Mouse (Mus musculus) spleen, adult 12 weeks (tissue): ENCODE data around the gene Hoxc11.

Experiments
- DNase-seq: peaks from one replicate; pipeline ENCODE4 v3.0.0; 2022; ENCODE audit warnings: low spot score

Hoxc11 gene

DNA sequence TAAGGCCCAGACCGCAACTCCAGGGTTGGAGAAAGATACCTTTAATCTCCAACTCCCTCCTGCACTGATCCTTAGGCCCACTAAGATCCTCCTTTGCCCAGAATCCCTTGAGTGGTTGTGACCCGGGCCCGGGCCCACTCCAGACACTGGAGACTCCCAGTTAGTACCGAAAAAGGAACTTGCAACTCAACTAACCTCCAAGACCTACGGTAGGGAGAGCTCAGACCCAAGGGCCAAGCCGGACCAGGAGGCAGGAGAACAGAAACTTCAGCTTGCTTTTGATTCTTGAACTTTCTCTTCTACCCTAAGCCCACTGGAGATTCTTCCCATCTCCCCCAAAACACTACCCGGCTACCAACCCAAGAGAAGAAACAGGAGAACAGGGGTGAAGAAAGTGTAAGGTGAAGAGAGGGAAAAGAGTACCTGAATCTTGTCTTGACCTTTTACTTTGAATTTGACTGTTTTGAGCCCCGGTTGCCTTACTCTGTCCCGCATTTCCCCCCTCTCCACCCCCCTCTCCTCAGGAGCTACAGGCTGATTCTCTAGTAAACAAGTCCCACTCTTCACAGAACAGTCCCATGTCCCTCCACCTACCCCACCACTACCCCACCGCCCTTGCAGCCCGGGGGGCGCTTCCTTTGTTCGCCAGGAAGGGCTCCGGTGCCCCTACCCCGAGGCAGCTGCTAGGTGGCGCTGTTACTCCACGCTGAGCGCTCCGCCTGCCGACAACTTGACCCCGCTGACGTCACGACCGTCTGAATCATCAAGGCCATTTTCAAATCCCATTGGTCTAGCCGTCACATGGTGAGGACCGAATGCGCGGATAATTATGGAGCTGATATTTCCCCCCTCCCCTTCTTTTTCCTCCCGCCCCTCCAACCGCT lies 11.9 kb downstream of the Hoxc11 start:
- peak; percentile 18 for DNase-seq

DNA sequence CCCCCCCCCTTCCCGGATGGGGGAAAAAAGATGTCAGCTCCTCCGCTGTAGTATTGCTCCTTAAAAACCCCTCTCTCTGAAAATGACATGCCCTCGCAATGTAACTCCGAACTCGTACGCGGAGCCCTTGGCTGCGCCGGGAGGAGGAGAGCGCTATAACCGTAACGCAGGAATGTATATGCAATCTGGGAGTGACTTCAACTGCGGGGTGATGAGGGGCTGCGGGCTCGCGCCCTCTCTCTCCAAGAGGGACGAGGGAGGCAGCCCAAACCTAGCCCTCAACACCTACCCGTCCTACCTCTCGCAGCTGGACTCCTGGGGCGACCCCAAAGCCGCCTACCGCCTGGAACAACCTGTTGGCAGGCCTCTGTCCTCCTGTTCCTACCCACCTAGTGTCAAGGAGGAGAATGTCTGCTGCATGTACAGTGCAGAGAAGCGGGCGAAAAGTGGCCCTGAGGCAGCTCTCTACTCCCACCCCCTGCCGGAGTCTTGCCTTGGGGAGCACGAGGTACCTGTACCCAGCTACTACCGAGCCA lies 12.6 kb downstream of the Hoxc11 start, which contains the start of gene Hoxc10:
Hoxc10 (plus strand) TSS at position 21 of the 536 bp plus-strand sequence.
- DNase-seq, result no peak

DNA sequence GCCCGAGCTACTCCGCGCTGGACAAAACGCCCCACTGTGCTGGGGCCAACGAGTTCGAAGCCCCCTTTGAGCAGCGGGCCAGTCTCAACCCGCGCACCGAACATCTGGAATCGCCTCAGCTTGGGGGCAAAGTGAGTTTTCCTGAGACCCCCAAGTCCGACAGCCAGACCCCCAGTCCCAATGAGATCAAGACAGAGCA lies 13.0 kb downstream of the Hoxc11 start, which contains the start of gene Hoxc5:
Hoxc5 (plus strand) TSS at position 132 of the 199 bp plus-strand sequence.
- no peak for DNase-seq

DNA sequence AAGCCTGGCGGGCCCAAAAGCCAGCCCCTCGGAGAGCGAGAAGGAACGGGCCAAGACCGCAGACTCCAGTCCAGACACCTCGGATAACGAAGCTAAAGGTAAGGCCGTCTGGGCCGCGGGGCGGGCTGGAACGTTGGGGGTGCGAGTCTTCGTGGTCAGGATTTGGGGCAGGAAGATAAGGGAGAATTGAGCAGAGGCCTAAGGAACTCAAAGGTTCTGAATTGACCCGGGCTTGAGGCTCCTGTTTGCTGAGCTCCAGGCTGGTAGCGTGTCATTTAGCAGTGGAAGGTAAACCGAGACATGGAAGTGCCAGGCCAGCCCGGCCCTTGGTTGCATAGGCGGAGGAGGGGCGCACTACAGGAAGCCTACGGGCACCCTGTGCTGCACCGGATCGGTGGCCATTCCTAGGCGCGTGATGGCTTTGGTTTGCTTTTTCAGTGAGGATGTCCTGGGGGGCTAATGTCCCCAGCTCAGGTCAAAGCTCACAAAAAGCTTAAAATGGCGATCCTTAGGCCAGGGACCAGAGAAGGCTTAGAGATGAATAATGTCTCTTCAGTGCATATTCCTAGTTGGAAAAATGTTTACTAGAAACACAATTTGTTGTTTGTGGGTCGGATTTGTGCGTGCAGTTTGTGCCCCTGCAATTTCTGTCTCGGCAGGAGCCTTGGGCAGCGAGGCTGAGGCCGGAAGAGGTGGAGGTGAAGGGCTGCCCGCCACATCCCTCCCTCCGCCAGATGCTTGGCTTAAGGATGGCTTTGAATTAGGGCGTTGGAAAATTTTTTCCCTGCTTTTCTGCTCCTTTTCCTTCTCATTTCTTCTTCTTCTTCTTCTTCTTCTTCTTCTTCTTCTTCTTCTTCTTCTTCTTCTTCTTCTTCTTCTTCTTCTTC lies 13.5 kb downstream of the Hoxc11 start:
- no peak for DNase-seq

DNA sequence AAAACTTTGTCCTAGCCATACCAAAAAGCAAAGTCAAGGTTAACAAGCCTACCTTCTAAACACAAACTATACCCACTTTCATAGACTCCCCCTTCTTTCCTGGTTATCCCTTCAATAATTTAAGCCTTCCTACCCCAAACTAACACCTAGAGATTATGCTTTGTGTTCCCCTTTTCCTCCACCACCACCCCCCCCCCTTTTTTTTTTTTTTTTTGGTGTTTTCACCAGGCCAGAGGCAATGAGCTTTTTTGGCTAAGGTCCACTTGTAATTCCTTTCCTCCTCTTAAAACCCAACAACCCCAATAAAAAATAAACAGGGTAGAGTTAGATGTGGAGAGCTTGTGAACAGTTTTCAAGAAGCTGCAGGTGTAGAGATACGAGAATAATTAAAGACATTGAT lies 15.1 kb downstream of the Hoxc11 start:
- no peak for DNase-seq

DNA sequence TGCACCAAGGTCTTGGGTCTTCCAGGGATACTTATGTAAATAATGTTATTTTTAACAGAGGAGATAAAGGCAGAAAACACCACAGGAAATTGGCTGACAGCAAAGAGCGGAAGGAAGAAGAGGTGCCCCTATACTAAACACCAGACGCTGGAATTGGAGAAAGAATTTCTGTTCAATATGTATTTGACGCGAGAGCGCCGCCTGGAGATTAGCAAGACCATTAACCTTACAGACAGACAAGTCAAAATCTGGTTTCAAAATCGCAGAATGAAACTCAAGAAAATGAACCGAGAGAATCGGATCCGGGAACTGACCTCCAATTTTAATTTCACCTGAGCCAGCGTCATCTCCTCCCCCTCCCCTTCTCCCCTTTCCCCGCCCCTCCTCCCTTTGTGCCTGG lies 16.5 kb downstream of the Hoxc11 start:
- no peak for DNase-seq

DNA sequence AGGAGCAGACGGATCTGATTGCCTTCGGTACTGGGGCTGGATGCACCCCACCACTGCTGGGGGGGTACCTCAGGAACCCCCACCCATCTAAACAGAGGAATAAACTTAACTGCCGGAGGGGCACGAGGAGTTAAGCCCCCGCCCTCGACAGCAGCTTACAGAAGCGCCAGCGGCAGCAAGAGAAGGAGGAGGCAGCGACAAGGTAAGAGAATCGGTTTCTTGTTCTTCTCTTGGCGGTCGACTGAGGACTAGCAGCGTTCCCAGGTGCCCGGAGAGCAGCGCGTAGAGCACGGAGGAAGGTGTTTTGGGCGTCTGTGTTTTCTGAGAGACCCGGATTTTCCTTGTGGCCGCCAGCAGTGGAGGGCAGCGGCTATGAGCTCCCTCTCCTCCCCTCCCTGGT lies 18.0 kb downstream of the Hoxc11 start:
- no peak for DNase-seq

DNA sequence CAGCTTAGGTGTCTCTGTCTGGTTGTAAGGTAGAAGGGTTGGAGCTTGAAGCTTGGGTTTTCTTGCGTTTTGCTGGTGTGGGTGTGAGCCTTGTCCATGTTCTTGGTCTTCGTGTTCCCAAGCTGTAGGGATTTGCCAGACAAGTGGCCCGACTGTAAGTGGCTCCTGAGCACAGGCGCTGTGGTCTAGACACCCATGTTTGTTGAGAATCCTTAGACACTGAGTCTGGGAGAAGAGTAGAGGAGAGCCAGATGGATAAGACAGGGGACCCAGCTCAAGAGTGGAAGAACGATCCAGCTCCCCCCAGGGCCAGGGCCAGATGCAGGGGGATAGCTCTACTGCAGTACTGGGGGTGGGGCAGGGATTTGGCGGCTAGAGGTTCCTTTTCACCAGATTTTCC lies 18.5 kb downstream of the Hoxc11 start:
- DNase-seq, result no peak

DNA sequence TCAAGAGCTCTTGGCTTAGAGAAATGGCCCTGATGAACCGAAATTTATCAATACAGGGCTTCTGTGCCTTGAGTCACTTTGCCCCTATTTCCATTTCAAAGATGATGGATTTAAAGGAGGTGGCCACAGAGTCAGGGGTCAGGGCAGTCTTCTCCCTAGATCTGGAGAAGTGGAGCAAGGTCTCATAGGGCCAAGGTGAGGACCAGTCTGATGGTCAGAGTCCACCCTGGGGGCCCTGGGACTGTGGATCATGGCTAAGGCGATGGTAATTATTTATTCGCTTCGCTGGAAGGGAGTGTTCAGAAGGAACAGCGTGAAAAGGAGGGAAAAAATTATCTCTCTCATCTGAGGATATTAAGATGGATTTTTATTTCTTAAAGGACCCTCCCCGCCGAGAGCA lies 20.8 kb downstream of the Hoxc11 start:
- no peak for DNase-seq

DNA sequence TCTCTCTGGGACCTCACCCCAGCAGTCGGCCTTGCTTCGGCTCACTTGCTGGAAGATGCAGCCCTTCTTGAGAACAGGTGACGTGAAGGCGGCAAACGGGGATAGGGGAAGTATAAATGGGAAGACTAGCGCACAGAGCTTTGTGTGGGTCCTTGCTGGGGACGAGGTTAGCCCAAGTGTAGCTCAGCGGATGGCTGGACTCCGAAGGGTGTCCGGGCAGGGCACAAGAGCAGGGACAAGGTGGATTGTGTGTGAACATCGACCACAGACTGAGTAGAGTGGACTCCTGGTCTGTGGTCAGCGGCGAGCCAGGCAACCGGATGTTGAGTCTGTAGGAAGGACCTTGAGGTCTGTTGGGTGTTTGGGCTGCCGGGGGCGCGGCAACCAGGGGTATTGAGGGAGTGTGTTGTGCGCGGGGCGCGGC lies 21.5 kb downstream of the Hoxc11 start:
- DNase-seq, result no peak

DNA sequence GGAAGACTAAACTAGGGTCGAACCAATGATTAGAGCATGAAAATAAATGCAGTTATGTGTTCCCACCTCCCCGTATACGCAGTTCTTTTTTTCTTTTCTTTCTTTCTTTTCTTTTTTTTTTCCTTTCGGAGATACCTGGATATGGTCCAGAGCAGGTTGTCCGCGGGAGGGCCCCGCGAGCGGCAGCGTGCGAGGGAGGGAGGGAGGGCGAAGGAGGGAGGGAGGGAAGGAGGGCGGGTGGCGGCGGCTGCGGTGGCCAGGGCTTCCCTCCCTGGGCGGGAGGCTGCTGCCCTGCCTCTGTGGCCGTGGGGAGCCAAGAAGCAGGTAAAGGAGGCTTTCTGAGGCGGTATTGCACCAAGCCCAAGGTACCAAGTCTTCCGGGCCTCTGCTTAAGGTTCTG lies 21.9 kb downstream of the Hoxc11 start, which contains the start of gene Hoxc9:
Hoxc9 (plus strand) TSS at position 269 of the 400 bp plus-strand sequence.
- no peak for DNase-seq

DNA sequence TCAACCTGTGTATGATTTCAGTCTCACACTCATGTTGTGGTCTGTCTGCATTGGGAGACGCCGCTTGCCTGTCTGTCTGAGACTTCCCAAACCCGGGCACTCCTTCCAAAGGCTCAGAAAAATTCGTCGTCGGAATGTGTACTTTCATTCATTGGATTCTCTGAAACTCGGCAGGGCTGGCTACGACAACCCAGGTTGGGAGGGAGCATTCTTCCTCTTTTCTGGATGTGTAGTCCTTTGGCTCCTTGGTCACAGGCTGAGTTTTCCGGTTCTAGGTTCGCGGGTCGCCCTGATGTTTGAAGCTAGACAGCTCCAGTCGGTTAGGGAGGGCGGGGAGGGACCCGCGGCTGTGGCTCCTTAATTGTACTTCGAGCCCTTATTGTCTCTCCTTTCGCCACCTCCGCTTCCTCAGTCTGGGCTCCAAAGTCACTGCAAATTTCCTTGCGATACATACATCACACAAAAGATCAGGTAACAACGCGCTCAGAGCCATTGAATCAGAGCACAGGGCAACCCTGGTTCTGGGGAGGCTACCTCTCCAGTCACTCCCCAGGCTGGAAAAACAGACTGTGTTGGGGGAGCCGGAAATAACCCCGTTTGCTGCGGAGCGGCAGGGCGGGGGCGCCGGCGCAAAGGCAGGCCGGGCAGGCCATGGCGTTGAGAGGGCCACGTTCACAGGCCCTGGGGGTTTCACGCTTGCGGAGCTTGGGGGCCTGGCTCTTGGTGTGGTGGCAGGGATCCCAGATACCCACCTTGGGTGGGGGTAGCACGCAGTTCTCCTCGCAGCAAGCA lies 22.6 kb downstream of the Hoxc11 start:
- DNase-seq, result no peak

DNA sequence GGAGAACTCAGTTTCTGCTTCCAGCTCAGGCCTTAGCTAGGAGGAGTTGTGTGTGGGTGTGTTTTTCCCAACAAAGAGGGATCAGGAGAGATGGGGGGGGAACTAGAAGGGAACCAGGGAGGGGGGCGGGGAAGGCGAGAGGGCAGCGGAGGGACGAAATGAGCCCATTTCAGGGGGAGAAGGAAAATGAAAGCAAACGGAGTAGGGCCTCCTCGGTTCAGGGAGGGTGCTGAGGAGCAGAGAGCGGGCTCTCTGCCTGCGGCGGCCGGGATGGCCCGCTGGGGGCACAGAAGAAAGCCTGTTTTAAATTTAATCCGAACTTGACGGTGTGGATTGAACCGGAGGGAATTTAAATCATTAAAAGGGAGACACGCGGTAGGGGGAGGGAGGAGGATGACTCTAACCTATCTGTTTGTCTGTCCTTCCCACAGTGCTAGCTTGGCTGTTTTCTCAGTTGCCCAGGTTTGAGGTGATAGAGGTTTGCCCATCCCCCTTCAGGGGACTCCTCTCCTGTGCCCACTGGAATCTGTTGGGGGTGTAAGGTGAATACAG lies 23.3 kb downstream of the Hoxc11 start:
- DNase-seq, result no peak

DNA sequence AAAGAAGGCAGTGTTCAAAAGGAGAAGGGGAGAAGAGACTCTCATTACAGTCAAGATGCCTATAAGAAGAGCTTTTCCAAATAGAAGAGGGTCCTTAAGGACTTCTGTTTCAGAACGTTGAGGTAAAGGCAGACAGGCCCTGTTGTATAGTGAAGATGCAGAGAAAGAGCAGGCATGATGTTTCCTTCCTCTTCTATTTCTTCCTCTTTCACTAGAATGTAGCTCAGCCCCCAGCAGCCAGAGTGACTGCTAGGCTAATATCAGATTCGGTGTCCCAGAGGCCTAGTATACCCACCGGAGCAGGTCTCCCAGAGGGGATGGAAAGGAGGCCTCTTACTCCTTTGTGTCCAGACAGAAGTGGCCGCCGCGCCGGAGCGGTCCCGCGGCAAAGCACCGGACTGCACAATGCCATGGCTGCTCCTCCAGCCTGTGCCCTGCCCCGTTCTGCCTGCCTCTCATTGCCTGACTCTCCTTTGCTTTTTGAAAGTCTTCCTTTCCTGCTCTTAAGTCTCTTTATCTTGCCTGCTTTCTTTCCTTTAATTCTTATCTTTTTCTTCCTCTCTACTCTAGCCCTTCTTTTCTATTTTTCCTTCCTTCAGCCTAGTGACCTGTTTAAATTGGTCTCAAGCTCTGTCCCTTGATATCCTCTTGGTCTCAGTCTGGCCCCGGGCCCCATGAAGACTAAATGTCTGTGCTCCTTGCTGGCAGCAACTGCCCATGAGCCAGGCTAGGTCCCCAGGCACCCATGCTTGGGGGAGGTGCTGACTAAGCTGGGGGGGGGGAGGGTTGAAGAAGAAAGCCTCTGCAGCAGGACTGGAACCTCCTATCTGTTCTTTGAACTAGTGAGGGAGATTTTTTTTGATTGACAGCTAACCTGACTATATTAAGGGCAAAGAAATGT lies 24.6 kb downstream of the Hoxc11 start:
- DNase-seq, result no peak

DNA sequence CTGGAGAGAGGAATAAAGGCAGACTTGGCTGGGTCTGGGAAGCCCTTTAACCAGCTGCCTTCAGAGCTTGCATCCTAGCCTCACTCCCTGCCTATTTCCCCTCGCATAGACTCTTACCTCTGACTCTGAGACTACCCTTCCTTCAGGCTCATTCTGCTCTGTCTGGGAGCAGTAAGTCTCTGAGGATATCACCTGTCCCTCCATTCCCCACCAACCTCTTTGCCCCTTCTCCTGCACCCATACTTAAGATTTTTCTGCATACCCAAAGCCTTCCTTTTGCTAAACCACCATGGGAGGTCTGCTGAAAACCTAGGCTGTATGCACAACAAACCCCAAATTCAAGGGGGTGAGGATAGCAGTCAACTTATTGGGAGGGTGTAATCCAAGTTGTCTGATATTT lies 25.7 kb downstream of the Hoxc11 start:
- no peak for DNase-seq

DNA sequence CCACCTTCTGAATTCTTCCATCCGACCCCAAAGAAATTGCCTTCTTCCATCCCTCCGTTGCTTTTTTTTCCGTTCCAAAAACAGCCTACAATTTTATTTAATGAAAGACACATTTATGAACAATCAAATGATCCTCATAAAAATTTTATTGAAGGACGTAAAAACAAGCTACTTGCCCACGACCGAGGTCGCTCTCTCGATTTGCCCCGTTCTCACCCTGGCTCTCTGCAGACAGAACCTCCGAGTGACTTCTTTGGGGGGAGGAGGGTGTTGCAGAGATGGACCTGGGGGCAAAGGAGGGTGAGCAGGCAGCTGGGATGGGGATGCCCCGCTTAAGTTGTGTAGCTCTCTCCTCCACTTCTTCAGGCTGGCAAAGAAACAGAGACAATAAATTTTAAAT lies 26.1 kb downstream of the Hoxc11 start:
- no peak for DNase-seq

DNA sequence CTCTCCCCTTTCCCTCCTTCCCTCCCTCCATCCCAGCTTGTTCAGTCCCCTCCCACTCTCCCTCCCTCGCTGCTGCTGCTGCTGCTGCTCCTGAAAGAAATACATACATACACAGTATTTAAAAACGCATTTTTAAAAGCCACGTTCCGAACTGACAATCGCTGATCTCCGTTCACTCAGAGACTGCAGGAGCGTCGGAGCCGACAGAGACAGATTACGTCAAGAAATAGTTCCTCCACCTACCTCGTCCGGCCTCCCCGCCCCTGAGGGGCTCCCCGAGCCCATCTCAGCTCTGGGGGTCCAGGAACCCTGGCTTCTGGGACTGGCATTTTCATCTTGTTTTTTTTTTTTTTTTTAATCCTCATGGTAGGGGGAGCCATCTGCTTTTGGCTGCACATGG lies 26.7 kb downstream of the Hoxc11 start:
- DNase-seq, result no peak

DNA sequence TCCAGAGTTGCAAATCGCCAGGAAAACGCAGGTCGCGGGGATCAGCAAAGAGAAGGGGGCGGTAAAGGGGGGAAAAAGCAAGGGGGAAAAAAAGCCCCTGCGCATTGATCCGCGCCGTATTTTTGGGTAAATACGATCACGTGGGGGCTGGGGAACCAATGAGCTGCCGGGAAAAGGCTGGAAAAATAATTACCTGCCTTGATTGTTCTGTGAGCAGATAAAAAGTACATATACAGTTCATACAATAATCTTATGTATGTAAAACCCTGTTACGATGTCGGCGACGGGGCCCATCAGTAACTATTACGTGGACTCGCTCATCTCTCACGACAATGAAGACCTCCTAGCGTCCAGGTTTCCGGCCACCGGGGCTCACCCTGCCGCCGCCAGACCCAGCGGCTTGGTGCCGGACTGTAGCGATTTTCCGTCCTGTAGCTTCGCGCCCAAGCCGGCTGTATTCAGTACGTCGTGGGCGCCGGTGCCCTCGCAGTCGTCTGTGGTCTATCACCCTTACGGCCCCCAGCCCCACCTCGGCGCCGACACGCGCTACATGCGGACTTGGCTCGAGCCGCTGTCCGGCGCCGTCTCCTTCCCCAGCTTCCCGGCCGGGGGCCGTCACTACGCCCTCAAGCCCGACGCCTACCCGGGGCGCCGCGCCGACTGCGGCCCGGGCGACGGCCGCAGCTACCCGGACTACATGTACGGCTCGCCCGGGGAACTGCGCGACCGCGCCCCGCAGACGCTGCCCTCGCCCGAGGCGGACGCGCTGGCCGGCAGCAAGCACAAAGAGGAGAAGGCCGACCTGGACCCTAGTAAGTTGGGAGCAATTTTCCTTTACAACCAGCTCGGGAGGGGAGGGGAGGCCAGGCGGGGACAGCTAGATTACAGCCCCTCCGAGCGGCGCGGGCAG lies 27.4 kb downstream of the Hoxc11 start:
- DNase-seq, result no peak

DNA sequence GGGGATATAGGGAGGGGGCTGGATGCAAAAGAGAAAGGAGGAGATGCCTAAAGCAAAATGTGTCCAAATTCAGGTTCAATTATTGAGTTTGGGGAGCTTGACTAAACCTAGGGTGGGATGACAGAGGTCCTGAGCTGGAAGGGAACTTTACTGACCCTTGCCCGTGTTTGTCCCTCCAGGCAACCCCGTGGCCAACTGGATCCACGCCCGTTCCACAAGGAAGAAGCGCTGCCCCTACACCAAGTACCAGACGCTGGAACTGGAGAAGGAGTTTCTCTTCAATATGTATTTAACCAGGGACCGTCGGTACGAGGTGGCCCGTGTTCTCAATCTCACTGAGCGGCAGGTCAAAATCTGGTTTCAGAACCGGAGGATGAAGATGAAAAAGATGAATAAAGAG lies 29.5 kb downstream of the Hoxc11 start:
- no peak for DNase-seq

DNA sequence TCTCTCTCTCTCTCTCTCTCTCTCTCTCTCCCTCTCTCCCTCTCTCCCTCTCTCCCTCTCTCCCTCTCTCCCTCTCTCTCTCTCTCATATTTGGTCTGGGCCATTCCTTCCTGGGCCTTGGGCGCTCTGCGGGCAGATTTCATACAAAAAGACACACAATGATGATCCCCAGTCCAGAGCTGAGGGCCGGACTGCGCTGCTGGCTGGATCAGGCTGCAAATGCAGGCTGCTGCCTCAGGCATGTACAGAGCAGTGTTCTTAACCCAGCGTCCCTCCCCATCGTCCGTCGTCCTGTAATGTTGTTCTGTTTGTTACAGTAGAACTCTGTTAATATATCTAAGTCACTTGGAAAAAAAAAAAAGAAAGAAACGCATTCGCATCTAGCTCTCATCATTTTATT lies 30.3 kb downstream of the Hoxc11 start:
- DNase-seq, result no peak
